Mouse (Mus musculus) megakaryocyte-erythroid progenitor cell, adult 5-6 weeks (primary cell): ENCODE measurements around the gene Ell2. TPM values are rescaled to one million over a fixed set of nuclear protein-coding genes. Genes with fewer than 3 reads are reported as not detected.

Experiments used
- ATAC-seq: replicated peaks from 2 replicates; pipeline ENCODE4 v1.8.0; 2016; ENCODE audit warnings: mild to moderate bottlenecking, inconsistent platforms; ENCODE audit not compliant: severe bottlenecking, poor library complexity, low FRiP score, low TSS enrichment
- total RNA-seq, 2 experiments: library from RNA; stranded (forward) in 1 of 2; stranded (reverse) in 1 of 2; fragments of 200-1000, 215-1000 nt in 1 of 2; fragments of >200 nt in 1 of 2; fragmentation: Nextera tagmentation in 1 of 2; gene quantifications; 2 replicates each; pipeline ENCODE4 v1.2.3; 2014 to 2017

Gene Ell2
- total RNA-seq, 2 experiments from 2014 or later, result 61.8 to 65.7 TPM

DNA sequence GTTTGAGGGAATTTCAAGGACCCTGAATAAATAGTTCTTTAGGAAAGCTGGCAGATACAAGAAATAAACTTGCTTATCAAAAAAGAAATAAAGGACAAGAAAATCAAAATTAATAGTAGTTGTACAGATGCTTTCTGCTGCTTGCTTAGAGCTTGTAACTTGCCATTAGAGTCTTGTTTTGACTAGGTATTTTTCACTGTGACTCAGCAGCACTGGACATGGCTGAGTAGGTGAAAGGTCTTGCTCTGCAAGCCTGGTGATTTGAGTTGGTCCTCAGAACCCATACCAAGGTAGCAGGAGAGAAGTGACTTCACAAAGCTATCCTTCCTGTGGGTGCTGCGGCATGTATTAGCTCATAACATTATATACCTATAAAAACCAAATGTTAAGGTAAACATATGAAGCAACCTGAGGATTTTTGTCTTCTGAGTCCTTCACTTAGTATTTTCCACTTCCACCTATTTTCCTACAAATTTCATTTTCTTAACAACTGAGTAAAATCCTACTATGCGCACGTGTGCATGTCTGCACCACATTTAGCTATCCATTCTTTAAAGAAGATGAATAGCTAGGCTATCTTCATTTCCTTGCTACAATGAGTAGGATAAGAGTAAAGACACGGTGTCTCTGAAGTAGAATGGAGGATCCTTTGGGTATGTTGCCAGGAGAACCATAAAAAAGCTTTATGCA lies 54.4 kb downstream of the Ell2 start:
- ATAC-seq, result no peak

DNA sequence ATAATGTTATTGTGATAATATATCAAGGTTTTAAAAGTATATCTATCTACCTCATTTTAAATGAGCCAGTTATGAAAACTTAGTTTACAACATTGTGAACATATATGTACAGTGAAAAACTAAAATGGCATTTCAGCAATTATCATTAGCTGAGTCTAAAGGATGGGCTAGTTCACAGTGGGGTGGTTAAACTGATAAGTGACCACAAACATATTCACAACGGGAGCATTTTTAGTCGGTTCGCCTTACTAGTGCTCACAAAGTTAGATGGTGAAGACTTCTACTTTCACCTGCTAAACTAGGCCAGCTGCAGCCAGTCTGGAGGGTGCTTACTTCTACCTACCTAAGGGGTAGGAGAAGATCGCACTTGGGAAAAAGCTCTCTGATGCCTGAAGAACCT lies 56.2 kb downstream of the Ell2 start:
- peak; percentile 81 for ATAC-seq

DNA sequence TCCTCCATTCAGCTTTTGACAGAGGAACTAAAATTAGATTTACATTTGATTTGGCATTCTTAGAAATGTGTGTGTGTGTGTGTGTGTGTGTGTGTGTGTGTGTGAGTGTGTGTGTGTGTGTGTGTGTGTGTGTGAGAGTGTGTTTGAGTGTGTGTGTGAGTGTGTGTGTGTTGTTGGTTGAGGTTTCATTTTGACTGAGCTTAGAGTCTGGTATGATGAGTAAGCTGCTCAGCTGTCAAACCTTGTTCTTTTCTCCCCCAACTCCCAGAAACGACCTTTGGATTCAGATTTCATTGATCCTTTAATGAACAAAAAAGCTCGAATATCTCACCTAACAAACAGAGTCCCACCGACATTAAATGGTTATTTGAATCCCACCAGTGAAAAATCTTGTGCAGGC lies 56.7 kb downstream of the Ell2 start:
- no peak for ATAC-seq

DNA sequence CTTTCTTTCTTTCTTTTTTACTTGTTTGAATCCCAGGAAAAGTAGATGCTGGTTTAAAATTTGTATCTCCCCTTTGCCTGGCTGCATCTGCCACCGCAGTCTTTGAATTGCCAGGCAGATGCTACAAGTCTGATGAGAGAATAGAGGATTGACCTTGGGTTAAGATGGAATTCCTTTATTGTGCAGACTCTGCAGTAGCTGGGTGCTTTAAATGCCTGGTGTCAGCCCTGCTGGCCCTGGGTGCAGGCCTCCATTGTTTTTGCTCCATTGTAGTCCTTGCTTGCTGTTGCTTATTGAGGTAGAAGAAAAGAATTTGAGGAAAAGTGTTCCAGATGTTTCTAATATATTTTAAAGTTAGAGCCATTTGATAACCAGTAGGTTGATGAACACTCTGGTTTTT lies 59.2 kb downstream of the Ell2 start:
- ATAC-seq, result no peak

DNA sequence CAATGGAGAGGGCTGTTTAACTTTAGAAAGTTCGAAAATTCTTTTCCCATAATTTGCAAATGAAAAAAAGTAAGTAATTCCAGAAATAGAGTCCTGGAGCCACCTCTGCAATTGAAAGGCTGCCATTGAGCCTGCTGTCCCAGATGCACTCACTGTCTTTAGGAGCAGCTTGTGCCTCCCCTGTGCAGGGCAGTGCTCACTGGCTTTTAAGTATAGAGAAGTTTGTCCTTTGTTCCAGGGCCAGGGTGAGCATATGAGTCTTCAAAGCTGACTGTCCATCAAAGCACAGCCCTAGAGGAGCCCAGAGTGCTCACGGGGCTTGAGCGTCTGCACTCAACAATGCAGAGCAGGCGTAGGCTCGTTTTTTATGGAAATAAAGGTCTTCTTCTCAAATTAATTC lies 59.7 kb downstream of the Ell2 start:
- ATAC-seq, result no peak

DNA sequence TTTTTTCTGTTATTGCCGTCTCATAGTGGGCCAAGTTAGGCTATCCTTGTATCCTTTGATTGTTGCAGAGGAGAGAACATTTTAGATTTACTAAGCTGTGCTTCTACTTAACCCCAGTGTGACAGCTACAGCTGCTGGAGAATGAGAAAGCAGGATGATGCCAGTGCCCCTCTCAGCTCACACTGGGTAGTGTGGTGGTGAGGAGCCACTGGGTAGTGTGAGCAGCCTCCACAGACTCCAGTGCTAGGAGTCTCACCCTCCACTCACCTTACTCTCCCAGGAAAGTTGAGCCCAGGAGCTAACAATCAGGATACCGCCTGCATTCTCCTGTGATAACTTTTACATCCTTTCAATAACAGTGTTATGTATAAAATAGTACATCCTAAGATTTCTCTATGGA lies 60.4 kb downstream of the Ell2 start:
- ATAC-seq, result no peak

DNA sequence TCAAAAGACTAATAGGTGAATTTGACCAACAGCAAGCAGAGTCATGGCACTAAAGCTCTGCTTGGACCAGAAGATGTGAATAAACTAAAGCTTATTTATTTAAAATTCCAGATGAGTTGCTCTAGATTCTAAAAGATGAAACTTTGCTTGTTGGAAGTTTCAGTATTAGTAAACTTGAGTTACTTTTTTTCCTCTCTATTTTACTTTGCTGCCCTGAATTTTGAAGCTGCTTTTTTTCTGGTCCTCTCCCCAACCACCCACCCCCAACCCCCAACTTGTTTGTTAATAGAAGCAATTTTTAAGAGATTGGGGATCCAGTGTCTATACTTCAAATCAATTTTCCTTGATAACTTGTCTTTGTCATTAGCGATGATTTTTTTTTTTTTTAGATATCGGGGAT lies 64.2 kb downstream of the Ell2 start:
- no peak for ATAC-seq

DNA sequence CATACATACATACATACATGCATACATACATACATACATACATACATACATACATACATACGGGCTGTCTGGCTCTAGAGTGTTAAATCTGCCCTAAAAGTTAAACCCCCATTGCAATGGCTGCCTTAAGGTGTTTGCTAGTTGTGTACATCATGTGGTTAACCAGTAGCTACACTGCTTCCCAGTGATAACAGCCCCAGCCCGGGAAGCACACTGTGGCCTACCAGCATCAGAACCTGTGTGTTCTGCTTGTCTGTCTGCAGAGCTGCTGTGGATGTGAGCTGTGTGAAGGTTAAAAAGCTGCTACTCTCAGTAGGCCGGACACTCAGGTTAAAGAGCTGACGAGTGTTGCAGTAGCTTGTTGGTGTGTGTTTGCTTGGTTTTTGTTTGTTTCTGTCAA lies 64.8 kb downstream of the Ell2 start:
- peak; percentile 97 for ATAC-seq

DNA sequence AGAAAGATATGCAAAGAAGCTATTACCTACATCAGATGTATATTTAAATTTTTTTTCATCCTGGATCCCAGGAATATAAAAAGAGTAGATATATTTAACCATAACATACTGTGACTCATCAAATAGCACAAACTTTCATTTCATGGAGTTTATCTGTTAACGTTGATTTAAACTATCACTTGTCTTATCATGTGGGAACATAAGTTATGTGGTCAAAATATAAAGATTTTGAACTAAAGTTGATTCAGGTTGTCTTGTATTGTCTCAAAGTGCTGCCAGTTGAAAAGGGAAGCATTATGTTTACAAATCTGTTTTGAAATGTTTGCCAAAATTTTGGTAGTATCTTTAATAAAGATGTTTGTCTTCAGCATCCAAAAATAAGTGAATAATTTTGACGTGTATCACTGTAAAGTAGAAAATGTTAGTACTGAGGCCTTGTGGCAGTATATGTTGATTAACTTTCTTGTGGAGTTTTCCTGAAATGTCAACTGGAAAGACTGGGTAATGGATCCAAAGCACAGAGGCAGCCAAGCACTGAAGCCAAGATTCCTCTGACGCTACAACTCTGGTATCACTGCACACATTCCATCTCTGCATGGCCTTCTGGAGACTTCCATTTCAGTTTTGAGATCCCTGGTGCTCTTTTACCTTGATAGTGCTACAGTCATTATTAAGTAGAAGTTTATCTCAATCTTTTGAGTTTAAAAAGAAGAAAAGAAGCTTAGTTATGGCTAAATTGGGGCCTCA lies 65.6 kb downstream of the Ell2 start:
- ATAC-seq, result peak; percentile 16; the same call in 1 of the 2 replicates

DNA sequence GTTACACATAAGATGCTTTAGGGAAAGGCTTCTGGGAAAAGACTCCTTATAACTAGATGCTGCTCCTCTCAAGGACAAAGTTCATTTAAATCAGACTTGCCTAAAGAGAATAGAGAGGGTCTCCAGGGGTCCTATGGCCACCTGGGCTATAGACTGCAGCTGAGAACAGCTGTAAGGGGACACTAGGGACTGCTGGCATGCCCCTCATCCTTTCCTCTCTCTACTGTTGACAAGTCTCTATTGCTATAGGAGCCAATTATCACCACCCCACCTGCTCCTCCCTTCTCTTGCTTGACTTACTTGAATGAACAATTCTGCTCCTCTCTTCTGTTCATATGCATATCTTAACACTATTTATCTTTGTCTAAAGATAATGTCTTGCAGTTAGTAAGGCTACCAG lies 69.4 kb downstream of the Ell2 start:
- ATAC-seq, result no peak

DNA sequence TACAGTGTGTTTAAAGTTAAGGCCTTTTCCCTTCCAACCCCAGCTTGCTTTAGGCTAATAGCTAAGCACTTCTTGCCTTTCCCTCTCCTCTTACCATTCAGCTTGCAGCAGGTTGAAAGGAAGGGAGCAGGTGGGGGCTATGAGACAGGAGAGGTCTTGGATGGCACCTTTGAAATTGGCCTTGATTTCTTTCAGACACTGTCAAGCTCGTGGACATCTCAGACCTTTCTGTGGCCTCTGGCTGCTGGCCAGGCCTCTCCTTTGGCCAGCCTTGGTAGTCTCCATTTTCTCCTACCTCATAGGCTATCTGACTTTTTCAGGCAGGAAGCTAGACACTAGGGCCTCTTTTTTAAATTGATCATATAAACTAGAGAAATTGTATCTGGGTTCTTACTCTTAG lies 70.1 kb downstream of the Ell2 start:
- ATAC-seq, result no peak

DNA sequence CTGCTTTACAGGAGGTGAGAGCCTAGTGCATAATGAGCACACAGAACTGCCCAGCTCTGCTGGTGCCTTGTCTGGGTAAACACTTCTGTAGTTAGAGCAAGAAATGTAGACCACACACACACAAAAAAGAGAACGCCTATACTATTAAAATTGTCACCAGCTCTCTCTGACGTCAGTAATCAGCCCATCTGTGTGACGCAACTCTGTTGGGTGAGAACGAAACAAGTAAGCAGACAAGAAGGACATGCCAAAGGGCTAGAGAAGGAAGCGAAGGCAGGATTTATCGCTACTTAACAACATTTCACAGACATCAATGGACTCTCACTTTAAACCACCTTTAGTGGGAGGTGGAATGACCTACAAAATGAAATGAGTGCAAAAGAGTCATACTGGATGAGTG lies 71.6 kb downstream of the Ell2 start:
- no peak for ATAC-seq

DNA sequence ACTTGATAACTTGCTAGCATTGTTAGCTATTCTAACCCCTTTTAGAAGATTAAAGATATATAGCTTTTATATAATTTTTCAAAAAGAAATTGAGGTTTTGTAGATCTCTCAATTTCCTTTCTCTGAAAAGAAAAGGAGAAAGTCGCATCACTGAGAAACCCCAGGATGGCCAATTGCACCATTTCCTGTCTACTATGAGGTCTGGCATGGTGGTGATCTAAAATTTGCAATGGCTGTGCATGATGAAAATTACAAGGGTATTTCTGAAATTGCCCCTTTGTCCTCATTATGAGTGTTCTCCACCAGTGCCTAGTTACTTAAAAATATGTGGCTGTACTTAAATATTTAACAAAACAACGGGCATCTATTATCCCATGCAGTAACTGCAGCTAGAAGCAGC lies 72.6 kb downstream of the Ell2 start:
- ATAC-seq, result no peak

DNA sequence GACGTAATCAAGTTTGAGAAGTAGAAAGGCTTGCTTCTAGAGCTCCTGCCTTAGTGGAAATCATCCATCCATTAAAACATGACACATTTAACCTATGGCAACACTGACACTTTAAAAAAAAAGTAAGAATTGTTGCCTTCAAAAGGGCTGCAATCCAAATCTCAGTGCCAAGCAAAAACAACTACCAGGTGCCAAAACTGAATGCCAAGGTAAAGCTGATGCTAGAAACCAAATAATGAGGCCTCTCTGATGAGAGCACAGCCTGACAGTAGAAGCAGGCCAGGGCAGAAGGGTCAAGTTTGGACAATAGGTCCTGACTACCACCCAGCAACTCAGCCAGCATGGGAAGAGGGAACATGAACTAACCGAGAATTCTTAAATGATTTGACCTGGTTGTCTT lies 73.5 kb downstream of the Ell2 start:
- no peak for ATAC-seq

DNA sequence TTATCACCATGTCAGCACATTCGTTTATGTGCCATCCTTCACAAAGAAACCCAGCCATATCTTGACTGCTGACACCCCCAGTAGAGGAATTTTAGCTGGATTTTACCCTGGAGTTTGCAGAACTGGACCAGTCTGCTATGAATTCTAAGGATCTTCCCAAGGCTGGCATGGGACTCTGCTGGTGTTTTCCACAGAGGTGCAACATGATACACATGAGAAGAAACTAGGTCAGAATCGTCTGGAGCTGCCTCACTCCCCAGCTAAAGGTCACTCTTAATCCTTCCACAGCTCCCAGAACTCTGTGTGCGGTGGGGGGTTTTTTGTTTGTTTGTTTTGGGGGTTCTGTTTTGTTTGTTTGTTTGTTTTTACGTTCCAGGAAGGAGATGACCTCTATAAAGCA lies 79.2 kb downstream of the Ell2 start:
- ATAC-seq, result no peak

DNA sequence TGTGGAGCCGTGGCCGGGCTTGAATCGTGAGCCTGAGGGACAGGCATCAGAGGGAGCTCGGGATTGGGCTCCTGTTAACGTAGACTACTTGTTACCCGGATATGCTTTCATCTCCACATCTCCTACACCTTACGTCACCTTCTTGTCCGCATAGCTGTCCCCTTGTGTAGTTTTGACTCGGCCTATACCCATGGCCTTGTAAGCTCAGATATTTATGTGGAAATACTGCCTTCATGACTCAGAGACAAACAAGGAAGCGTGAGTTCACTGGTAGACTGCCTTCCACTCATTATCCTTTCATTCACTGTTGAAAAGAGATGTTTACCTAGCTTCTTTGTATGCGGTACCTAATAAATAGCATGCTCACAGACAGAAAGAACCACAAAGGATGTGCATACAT lies 79.7 kb downstream of the Ell2 start:
- no peak for ATAC-seq

DNA sequence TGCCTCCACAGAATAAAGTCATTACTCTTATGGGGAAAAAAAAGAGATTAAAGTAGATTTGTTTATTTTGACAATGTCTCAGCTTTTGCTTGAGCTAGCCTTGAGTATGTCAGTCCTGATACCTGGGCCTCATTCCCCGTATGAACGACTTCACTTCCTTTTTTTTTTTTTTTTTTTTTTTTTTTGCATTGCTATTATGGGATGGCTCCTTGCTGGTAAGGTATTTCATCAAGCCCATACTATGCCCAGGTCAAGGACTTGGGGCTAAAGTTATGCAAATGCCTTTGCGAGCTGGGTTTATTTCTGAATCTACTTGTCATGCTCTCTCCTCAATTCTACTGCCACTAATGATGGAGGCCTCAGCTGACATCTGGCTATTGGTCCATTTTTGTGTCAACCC lies 80.8 kb downstream of the Ell2 start:
- no peak for ATAC-seq

DNA sequence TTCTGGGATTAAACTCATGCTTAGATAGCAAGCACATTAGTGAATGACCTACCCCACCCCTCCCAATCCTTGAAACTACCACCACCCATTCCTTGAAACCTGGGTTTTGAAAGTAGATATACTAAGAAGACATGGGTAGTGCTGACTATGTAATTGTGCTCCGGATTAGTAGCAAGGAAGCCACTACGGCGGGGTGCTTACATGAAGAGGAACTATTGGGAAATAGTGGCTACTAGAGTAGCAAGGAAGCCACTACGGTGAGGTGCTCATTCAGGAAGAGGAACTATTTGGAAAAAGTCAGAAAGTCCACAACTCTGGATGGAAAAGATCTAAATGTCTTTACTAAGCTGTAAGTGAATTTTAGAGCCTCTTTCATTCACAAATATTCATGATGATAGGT lies 81.6 kb downstream of the Ell2 start:
- no peak for ATAC-seq

DNA sequence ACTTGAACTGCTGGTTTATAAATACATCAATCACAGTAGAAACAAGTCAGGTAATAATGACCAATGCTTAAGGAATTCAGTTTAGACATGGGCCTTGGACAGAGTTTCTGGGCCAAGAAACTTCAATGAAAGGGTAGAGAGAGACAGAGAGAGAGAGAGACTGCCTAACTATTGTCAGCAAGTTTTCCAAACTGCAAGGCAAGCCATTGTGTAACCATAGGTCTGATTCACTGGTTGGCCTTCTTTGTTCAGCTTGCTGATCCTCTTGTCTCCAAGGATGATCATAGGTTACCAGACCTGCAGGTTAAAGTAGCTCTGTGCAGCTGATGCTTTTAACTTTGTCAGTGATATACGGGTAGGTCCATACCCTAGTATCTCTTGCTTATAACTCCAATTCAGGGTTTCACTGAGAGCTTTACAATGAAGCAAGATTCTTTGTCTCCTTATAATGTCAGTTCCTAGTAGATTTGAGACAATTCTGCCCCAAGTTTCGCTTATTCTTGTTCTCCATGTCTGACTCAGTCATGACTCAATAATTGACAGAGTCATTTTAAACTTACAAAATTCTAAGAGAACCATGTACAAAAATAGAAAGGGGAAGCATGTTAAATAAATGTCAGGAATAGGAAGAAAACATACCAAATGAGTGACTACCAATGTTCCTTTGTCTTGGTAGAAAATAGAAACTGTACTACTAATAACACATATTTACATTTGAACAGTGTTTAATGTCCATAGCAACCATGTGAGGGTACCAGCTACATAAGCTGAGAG lies 82.7 kb downstream of the Ell2 start:
- no peak for ATAC-seq

DNA sequence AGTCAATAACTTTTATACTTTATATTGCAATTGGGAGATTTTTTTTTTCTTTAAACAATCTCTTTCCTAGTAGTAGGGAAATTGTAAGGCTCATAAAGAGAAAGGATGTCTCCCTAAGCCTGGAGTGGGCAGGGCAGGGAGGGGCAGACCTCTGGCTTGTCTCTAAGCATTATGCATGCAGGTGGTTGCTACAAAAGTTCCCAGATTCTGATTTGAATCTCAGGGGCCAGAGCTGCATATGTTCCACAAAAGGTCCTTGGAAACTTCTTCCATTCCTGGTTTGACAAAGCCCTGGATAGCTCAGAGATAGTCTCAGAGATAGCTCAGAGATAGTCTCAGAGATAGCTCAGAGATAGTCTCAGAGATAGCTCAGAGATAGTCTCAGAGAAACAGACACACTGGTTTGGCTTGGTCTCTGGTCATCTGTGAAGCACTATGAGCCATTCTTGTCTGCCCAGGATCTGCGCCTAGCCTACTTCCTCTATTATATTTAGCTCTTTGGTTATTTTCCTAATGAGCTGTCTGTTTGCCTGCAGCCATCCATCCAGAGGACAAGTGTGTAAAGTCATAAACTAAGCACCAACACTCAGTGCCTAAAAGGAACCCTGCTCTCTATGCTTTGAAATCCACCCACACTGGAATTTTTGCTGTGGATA lies 84.1 kb downstream of the Ell2 start:
- ATAC-seq, result no peak
